Mouse (Mus musculus) fat pad, adult 2 months (tissue): ENCODE data around the gene Abhd2.
A peak's percentile ranks its signal among the peaks of the same experiment; 100 is the strongest.

ENCODE experiments used
- DNase-seq: peaks from one replicate; pipeline ENCODE4 v3.0.0-alpha.2; 2011; ENCODE audit warnings: low read depth, low spot score; ENCODE audit errors: extremely low read depth

The Abhd2 gene

DNA sequence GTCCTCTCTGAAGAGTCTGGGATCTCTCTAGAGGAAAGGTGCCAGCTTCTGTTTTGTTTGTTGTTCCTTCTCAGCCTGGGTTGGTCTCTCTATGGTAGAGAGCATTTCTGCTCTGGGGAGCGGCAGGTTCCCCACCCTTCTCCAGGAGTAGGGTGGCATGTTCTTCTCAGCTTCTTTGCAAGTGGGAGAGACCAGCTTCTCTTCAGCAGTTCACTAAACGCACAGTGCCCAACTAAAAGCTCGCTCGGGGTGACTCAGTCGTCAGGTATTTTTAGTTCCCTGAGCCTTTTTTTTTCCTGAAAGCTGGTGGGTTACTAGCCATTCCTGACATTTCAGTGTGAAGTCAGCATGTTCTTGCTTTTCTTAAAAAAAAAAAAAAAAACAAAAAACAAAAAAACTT lies 15.4 kb downstream of the Abhd2 start:
- no peak for DNase-seq

DNA sequence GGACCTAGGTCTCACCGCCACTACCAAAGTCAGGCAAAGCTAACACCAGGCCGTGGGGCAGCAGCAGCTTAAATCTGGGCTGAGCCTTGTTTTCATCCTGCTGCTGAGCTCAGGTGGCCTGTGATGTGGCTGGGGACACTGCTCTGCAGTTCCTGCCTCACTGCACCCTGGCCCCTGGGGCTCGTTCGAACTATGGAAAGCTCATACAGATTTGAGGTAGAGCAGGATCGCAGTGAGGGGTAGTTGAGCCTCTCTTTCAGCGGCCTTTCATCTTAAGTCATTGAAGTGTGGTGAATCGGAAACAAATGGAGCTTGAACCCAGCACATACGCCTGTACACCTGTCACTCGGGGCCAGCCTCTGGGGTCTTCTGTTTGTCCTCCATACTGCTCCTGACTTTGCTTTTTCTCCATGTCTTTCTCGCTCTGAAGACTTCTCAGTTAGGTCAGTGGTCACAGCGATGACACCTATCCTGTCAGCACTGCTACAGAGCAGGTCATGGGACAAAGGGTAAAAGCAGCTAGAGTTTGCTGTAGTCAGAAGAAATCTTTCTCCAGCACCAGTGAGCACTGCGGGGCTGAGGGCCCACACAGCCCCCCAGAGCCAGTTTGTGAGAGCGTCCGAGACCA lies 20.7 kb downstream of the Abhd2 start:
- no peak for DNase-seq

DNA sequence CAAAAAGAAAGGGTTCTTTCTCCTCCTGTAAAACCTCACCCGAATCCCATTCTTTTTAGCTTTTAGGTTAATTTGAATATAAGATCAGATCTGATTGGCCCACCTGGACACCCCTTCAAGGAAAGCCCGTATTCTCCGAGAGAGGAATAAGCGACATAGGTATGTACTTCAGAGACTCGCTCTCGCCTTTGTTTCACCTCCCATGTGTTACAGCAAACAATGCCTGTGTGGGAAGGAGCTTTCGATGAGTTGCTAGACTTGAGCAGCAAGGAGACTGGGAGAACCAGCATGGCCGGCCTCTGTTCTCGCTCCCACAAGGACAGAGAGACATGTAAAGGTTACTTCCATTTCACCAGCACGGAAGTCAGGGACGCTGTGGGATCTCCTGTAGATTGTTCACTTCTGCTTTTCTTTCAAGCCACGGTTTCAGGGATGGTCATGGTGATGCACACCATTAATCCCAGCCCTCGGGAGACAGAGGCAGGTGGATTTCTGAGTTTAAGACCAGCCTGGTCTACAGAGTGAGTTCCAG lies 21.5 kb downstream of the Abhd2 start:
- DNase-seq, result no peak

DNA sequence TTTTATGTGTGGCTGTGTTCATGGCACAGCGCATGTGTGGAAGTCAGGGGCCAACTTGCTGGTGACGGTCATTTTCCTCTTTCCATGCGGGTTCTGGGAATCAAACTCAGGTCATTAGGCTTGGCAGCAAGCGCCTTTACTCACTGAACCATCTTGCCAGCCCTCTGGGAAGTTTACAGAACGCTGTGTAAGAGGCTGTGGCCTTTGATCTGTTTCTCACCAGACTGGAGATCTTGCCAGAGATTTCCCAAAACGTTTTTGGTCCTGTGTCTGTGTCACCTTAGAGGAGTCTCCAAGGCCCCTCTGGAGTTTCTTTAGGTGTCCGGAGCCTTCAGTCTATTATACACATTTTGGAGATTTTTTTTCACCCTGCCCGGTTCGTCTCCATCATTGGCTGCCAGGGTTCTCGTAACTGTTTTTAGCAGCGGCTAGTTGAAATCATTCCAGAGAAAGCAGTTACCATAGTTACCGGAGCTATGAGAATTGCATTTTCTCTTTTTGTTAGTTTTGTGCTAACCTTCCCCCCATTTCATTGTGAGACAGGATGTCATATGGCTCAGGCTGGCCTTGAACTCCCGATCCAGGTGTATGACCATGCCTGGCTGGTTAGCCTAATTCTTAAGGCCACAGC lies 22.3 kb downstream of the Abhd2 start:
- DNase-seq, result no peak

DNA sequence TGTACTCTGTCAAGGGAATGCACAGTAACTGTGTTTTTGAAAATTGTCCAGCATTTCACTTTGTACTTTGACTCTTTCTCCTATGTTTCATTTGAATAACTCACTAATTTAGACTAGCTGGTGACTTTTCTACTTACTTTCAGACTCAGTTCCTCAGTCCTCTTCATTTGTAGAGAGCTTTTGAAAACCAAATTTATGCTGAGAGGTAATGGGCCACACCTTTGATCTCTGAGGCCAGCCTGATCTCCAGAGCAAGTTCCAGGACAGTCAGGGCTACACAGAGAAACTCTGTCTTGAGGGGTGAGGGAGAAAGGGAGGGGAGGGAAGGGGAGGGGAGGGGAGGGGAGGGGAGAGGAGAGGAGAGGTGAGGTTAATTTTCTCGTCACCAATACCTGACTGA lies 25.7 kb downstream of the Abhd2 start:
- no peak for DNase-seq

DNA sequence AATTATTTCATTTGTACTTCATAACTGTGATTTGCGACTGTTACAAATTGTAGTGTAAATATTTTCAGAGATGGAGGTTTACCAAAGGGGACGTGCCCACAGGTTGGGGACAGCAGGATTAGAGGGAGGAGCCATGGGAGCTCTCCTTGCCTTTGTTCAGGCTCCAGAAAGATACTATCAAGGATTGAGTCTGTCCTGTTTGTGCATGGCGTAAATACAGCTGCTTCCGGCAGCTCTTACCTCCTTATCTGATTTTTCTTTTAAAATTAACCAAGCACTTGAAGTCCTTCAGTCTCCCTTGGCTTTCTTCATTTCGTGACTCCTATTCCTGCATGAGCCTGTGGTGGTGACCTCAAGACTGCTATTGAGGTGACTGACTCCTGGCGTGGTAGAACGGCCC lies 26.5 kb downstream of the Abhd2 start:
- DNase-seq, result no peak

DNA sequence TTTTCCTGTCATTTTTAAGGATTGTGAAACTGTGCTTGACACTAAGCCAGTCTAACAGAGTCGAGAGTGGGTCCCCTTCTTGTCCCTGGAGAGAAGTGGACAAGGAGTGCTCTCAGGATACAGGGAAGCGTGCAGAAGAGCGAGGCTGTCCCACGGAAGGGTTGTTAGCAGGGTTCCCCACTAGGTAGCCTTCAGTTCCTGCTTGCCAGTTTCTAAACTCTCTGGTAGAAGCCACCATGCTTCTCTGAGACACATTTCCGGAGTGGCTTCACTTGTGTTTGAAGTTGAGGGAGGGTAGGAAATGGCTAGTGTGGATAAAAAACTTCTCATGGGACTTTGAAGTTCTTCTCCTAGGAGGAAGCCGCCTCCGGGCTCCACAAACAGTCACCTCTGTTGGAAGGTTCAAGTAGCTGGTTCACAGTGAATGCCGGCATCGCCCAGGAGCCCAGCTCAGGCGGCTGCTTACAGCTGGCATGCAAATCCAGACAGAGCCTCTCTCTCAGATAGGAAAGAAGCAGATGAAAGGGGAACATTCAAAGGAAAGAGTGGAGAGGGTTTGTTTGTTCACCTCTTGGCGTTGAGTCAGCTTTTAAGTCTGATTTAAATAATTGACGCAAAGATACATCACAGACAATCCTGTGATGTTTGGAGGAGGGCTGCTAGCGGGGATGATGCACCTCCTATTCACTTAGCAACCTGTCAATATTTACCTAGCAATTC lies 27.6 kb downstream of the Abhd2 start:
- DNase-seq, result no peak

DNA sequence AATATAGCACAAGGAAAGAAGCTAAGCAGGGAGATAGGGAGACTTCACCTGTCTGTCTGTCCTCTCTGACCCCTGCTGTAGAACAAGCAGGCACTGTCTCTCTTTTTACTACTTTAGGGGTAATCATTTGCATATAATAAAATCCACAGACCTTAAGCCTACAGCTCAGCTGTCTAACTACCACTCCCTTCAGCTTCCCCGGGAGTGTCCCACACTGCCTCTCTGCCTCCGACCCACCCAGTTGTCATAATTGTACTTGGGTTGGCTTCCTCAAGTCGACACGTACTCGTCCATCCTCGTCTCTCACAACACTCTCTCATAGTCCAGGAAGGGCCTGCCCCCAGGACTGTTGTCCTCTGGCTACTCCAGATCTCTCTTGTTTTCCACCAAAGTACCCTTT lies 29.1 kb downstream of the Abhd2 start:
- DNase-seq, result no peak

DNA sequence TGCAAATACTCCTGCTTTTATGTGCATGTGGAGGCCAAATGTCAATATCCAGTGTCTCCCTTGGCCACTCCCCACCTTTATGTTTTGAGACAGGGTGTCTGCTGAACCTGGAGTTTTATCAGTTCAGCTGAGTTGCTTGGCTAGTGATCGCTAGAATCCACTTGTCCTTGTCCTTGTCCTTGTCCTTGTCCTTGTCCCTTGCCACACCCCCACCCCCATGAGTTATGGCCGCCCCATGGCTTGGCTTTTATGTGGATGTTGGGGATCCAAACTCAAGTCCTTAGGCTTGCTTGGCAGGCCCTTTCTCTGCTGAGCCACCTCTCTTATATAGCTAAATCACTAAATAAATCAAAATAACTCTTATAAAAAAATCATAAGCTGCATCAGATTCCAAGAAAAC lies 29.6 kb downstream of the Abhd2 start:
- DNase-seq, result no peak

DNA sequence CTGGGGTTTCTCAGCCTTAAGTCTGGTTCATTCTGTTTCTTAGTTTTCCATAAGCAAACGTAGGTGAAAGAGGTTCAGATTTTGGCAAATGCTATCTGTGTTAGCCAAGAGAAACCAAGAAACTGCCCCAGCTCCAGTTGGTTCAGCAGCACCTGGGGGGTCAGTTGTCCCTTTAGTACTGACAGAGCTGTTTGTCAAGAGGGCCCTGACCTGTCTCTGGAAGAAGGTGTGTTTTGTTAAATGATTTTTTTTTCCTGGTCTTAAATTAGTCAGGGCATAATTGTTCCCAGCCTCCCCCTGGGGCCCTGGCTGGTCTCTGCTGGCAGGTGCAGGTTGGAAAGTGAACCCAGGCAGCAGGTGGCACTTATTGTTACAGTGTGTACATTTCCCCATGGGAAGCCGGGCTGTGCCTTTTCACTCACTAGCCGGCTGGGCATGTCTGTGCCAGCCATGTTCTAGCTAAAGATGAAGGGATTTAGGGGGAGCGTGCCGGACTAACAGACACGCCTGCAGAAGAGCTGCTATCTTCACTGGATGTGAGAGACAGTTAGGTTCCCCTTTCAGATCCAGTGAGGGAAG lies 30.3 kb downstream of the Abhd2 start:
- DNase-seq, result peak; percentile 94

DNA sequence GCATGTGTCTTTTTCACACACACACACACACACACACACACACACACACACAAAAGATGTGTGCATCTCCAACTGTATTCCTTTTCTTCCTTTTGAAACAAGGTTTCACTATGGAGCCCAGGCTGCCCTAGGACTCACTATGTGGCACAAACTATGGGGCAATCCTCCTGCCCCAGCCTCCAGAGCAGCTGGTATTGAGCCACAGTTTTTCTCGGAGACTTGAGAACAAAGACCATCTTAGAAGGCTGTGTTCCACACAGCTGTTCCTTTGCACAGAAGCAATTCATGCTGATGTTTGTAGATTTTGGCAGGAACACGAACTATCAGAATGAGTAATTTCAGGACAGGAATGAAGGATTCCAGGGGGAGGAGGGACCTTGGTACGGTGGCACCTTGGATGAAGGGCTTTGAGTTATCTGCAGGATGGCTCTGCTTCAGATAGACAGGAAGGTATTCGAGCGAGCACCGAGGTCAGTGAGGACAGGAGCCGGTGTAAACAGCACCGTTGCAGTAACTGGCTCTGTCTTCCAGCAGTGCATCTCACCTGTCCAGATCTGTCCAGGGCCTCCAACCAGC lies 35.5 kb downstream of the Abhd2 start:
- no peak for DNase-seq

DNA sequence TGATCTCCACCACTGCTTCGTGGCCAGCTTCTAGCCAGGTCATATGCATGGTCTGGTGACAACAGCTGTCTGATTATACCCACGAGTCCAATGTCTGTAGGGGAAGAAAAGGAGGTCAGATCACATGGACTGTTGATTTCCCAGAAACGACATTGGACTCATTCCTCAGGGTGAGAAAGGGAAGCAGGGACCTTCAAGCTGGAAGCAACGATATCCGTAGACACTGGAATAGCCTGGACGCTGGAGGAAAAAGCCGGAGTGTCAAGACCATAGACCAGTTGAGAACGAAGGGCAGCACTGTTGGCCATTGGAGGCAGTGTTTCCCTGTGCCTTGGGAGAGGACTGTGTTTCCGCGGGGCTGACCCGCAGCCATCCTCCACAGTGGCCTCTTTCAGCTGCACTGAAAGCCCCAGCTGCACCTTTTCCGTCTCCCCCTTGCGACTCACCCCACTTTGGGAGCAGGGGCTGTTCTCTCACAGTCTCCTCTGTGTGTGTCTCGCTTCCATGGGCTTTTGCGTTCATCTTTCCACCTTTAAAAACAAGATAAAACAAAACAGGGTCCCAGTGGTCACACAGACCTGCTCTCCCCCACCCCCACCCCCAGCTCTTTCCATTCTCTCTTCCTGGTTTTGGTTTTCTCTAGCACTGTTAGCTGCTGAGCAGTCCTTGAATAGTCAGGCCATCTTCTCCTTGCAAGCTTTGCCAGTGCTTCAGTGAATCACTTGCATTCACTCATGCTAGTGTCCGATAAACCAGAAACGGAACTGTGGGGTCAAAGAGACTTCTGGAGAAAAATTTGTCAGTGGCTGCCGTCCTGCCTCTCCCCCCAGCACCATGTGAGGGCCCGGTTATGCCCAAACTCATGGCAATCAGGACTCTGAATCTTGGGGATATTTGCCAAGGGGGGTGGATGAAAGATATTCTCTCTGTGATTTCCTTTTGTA lies 36.5 kb downstream of the Abhd2 start:
- no peak for DNase-seq

DNA sequence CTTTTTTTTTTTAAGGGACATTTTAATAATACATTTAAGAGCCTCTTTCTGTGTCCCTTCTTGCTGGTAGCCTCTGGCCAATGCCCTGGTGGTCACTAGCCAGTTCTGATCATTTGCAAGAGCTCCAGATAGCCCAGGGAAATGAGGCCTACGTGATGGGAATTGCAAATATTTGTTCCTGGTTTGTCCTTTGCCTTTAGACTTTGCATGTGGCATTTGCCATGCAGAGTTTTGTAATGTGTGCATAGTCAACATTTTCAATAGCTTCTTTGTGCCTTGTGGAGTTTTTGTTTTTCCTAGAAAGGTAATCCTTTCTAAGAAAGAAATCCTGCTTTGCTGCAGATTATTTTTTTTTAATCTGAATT lies 37.2 kb downstream of the Abhd2 start:
- no peak for DNase-seq

DNA sequence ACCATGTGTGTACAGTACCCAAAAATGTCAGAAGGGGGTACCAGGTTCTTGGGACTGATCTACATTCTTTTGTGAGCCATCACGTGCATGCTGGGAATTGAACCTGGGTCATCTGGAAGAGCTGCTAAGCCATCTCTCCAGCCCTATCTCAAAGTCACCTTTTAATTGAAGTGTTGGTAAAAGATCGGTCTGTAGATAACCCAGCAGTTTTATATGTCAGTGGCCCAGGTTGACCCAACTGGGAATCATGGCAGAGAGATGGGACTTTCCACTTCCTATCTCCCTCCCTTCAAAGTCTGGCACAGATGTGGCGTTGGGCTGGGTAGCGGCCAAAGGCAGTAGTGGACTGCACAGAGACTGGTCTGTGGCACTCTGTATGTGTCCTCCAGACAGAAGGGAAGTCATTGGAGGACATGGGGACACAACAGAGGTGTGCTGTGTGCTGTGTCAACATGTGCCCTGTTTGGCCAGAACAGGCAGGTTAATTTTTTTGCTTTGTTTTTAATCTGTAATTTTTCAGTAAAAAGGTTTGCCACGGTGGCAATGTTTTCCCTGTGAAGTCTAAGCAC lies 38.5 kb downstream of the Abhd2 start:
- DNase-seq, result no peak

DNA sequence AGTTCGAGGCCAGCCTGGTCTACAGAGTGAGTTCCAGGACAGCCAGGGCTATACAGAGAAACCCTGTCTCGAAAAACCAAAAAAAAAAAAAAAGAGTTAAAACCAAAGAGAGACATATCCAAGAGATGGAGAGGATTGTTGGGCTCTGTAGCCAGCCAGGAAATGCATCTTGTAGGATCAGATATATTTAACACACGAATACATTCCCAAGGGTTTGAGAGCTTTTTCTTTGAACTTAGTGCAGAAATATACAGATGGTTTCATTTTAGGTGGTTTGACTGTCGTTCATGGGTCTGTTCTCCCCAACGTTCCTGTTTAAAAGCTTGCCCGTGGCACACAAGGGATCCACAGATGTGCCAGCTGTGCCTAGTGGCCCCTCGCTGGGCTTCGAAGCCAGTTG lies 39.2 kb downstream of the Abhd2 start:
- DNase-seq, result no peak

DNA sequence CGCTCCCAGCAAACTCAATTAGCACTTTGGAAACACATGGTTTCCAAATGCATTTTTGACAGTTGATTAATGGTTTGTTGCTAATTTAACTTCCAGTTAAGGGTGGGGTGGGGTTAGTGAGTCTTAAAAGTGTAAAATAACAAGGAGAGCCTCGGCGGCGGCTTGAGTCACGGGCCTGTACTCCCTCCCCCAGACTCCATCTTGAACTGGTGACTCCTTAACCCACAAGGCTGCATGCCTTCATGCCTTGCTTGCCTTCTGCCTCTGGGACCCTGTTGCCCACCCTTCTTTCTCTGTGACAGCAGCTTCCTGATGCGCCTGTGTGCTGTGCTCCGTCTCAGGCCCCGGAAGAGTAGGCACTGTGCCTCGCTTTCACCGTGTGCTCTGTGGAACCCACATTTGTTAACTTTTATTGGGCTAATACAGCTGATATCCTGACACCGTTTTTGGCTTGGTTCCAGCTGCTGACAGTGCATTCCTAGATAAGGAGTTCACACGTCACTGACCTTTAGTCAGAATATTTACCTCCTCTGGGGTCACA lies 40.6 kb downstream of the Abhd2 start:
- no peak for DNase-seq

DNA sequence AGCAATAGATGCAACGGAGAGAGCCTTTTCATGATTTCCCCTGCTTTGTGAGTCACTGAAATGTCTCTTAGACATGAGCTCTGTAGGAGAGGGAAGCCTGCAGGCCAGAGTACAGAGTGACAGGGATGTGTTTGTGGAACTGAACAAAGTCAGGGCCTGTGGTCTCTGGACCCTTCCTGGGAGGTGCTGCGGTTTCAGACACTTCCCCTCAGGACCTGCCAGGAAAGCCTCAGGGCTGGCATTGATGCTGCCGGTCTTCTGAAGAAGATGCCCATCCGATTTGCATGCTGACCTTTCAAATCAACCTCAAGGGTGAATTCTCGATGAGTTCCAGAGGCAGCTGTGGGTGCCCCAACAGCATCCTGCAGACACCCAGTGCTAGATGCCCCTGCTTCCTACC lies 41.5 kb downstream of the Abhd2 start:
- DNase-seq, result no peak

DNA sequence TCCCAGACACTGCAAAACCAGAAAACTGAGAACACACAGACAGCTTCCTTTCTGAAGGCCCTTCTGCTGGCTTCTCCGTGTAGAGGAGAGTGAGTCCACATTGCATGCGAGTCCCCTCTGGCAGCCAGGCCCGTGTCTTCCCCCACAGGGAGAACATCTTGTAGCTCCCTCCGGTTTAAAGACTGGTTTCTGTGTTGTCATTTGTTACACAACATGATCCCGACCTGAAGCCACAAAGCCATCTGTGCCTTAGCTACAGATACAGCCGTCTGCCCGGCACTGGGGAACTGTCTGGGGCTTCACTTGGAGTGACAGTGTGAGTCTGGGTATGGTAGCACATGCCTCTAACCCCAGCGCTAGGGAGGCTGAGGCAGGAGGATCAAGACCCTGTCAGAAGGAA lies 42.1 kb downstream of the Abhd2 start:
- DNase-seq, result no peak

DNA sequence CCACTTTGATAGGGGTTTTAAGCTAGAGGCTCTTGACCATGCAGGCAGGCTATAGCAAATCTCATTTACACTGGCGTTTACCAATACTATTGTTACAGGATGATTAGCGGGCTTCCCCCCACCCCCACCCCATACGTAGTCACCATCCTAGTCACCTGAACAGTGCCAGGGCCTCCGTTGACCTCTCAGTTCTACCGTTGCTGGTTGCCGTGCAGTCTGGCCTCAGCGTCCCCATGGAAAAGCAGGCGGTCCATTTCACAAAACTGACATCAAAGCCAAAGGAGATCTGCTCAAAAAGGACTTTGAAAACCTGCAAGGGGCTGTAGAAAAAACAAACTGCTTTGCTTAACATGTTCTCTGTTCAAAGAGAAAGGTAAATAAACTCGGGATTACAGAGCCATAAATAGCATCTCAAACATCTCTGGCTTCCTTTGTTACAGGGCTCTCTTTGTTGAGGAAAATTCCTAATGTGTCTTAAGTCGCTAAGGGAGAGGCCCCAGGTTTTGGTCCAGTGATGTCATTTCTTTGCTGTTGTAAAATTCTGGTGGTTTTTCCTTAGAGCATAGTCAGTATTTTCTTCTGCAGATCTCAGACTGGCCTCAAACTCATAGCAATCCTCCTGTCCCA lies 43.2 kb downstream of the Abhd2 start:
- DNase-seq, result no peak
